Mouse (Mus musculus) intestine, embryonic 15.5 days (tissue): Measurements from ENCODE around the gene Kdm1a. TPM values are rescaled to one million over a fixed set of nuclear protein-coding genes. Genes with fewer than 3 reads are reported as not detected.

Experiments used
- ATAC-seq: fragments of 200-750 bp; cut with Nextera tagmentation; 2 replicates; pipeline ENCODE4 v1.8.0; 2017; ENCODE audit warnings: moderate TSS enrichment, moderate library complexity
- H3K27ac ChIP-seq: fragments of 300-500 bp; sonication (generic); 2 replicates; pipeline ENCODE4 v1.5.1; 2015; ENCODE audit warnings: mild to moderate bottlenecking, inconsistent platforms
- H3K27me3 ChIP-seq: fragments of 300-500 bp; sonication (generic); replicated peaks from 2 replicates; pipeline ENCODE4 v1.6.1; 2015; ENCODE audit warnings: inconsistent platforms
- H3K36me3 ChIP-seq: fragments of 300-500 bp; sonication (generic); 2 replicates; pipeline ENCODE4 v1.6.1; 2015; ENCODE audit warnings: inconsistent platforms
- H3K4me1 ChIP-seq: fragments of 300-500 bp; sonication (generic); replicated peaks from 2 replicates; pipeline ENCODE4 v1.6.1; 2015; ENCODE audit warnings: inconsistent platforms
- H3K4me2 ChIP-seq: fragments of 300-500 bp; sonication (generic); replicated peaks from 2 replicates; pipeline ENCODE4 v1.6.1; 2015; ENCODE audit warnings: mild to moderate bottlenecking, inconsistent platforms
- H3K4me3 ChIP-seq: fragments of 300-500 bp; sonication (generic); replicated peaks from 2 replicates; pipeline ENCODE4 v1.5.1; 2015; ENCODE audit warnings: inconsistent platforms
- H3K9ac ChIP-seq: fragments of 300-500 bp; sonication (generic); 2 replicates; pipeline ENCODE4 v1.6.1; 2015; ENCODE audit warnings: inconsistent platforms
- H3K9me3 ChIP-seq: fragments of 300-500 bp; sonication (generic); 2 replicates; pipeline ENCODE4 v1.6.1; 2016; ENCODE audit warnings: inconsistent platforms
- WGBS: fragments of 180-500 bp; shearing (Covaris S2); methylation state at CpG from one replicate; pipeline ENCODE4 v1.1.7; 2015; 5-methylcytosine and 5-hydroxymethylcytosine counted together
- polyA plus RNA-seq: library from polyadenylated mRNA; unstranded; fragments of >200 nt; fragmentation: Nextera tagmentation; extraction: Ambion mirVana; gene quantifications from 2 replicates; pipeline ENCODE4 v1.2.1, GENCODE M21; 2015

The Kdm1a gene
- polyA plus RNA-seq, 1 experiment from 2014 or later, result 31.4 TPM

DNA sequence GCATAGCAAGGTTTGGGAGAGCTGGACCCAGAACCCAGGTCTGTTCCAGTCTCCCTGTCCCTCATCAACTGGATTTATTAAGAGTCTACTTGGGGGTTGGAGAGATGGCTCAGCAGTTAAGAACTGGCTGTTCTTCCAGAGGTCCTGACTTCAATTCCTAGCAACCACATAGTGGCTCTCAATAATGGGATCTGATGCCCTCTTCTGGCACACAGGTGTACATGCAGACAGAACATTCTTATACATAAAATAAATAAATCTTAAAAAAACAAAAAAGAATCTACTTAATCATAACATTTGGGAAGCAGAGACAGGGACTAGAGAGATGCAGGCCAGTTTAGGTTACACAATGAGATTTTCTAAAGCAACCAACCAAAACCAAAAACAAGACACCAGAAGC, 33.5 kb upstream of the Kdm1a start:
- peaks cover 17% of the 10 kb centered on the region; the same call in 1 of the 2 replicates for H3K4me1 ChIP-seq
- ATAC-seq, result no peak

DNA sequence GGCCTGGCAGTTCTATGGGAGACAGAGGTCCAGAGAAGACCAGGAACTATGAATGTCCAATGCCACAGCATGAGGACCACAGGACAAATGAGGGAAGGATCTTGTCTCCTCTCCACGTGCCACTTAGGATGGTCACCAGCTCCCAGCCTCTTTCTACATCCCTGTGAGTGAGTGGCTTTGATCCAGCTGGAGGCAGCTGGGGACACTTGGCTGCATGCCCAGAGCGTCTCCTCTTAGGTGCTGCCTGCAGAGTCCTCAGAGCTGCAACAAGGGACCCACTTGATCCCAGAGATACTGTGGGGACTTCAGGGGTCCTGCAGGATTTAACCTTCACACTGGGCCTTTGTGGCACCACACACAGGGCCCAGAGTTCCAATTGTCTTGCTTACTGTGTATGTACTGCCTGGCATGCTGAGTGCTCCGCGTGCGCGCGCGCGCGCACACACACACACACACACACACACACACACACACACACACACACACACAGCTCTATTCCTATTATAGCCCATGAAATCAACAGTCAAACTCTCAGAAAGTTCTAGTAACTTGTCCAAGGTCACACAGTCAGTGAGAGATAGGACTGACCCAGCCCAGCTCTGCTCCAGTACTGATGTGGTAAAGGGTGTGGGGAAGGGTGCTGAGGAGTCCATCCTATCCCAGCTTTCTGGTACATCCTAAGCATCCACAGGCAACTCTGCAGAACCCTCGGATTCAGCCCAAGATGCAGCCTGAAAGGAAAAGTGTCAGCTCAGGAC, 28.9 kb upstream of the Kdm1a start:
- peaks cover under 1% of the 10 kb centered on the region; the same call in 1 of the 2 replicates for H3K27me3 ChIP-seq
- H3K9me3 ChIP-seq, result no peaks in the 10 kb centered on the region
- no peaks in the 10 kb centered on the region for H3K36me3 ChIP-seq
- H3K4me1 ChIP-seq, result no peaks in the 10 kb centered on the region
- no peak overlapping the region for H3K4me3 ChIP-seq
- H3K27ac ChIP-seq, result no peak overlapping the region
- no peak overlapping the region for H3K4me2 ChIP-seq
- WGBS, result 82% methylated on average over 11 of the region's 11 CpGs
- no peak overlapping the region for H3K9ac ChIP-seq
- no peak for ATAC-seq

More for the DNA sequence above, 33.5 kb upstream of the Kdm1a start:
- Histone ChIP-seq H3K9me3 (no peaks in the 10 kb centered on the region), H3K27ac (no peak overlapping the region), H3K36me3 (no peaks in the 10 kb centered on the region), H3K4me3 (no peak overlapping the region), H3K4me2 (no peak overlapping the region), H3K27me3 (peaks cover 25% of the 10 kb centered on the region), H3K9ac (no peak overlapping the region)

DNA sequence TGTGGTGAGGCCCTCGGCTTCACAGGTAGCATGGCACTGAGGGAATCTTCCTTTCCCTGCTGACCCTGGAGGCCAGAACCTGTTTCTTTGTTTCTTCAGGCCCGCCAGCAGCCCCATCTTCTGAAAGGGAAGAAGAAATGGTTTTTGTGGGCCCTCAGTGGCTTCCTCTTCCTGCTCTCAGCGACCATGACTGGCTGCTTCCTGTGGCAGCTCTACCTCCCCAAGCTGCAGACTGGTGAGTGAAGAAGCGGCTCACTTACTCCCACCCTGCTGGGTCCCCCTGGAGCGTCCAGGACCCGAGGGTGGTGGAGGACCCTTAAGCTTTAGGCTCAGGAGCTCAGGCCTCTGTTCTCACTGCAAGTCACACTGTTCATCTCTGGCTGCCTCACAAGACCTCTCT, 24.1 kb upstream of the Kdm1a start:
- Histone ChIP-seq H3K36me3 (no peaks in the 10 kb centered on the region), H3K4me1 (no peaks in the 10 kb centered on the region), H3K4me2 (no peak overlapping the region), H3K9me3 (no peaks in the 10 kb centered on the region), H3K27me3 (no peaks in the 10 kb centered on the region), H3K4me3 (no peak overlapping the region), H3K9ac (no peak overlapping the region), H3K27ac (no peak overlapping the region)
- WGBS, result 67% methylated on average over 6 of the region's 6 CpGs
- no peak for ATAC-seq

DNA sequence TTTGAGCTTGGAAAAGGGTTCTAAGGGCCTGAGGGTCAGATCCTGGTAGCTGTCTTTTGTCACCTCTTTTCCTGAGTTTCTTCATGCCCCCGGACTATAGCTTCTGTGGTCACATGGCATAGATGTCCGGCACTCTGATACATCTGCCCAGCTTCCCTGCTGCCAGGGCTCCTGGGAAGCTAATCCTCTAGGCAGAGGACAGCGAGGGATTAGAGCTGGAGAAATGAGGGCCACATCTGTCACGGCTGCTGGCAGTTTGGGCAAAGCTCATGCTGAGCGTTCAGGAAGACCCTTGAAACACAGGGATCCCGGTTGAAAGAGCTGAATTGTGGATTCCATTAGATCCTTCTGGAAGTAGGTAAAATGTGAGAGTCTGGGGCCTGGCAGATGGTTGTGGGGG, 19.9 kb upstream of the Kdm1a start, which contains the start of gene Lactbl1:
Gene Lactbl1 (plus strand): TSS at position 234 of the 400 bp plus-strand sequence.
- Histone ChIP-seq H3K27me3 (no peaks in the 10 kb centered on the region), H3K9ac (no peak within 1 kb of the TSS), H3K4me1 (no peaks in the 10 kb centered on the region), H3K4me3 (no peak within 1 kb of the TSS), H3K27ac (no peak within 1 kb of the TSS), H3K4me2 (no peak within 1 kb of the TSS), H3K36me3 (no peaks in the 10 kb centered on the region), H3K9me3 (no peaks in the 10 kb centered on the region)
- 58% methylated on average over 6 of the region's 6 CpGs for WGBS
- no peak for ATAC-seq

DNA sequence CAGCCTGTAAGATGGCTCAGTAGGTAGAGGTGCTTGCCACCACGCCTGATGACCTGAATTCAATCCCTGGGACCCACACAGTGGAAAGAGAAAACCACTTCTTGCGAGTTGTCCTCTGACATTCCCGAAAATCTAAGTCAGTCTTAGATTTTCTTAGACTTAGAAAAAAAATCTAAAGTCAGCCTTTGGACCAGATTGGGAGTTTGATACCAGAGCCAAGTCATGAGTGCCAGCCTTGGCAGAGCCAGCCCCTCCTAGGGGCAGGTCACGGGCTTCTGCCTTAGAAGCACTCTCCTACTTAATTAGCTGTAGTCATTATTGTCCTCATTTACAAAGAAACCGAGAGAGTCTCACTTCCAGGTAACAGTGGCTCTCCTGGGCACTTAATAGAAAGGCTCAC, 19.4 kb upstream of the Kdm1a start:
- Histone ChIP-seq H3K27ac (no peak overlapping the region), H3K36me3 (no peaks in the 10 kb centered on the region), H3K9me3 (no peaks in the 10 kb centered on the region), H3K4me3 (no peak overlapping the region), H3K4me1 (no peaks in the 10 kb centered on the region), H3K27me3 (no peaks in the 10 kb centered on the region), H3K9ac (no peak overlapping the region), H3K4me2 (no peak overlapping the region)
- ATAC-seq, result no peak
- WGBS, result 57% methylated on average over 5 of the region's 5 CpGs

DNA sequence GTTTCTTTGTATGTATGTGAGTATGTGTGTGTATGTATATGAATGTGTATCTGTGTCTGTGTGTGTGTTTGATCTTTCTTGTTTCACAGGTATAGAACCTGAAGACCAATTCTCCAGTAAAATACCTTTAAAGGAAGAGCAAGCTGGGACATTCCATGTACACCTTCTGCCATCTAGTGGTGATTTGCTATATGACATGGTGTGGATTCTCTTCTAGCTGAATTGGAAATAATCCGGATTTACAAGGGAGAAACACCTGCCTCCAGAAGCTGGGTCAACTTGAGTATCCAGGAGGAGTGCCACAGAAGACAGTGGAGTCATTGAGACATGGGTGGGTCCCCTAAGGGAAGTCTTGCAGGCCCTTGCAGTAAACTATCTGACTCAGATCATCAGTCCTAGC, 18.8 kb upstream of the Kdm1a start:
- Histone ChIP-seq H3K4me1 (no peaks in the 10 kb centered on the region), H3K27me3 (no peaks in the 10 kb centered on the region), H3K27ac (no peak overlapping the region), H3K4me3 (no peak overlapping the region), H3K9me3 (no peaks in the 10 kb centered on the region), H3K36me3 (no peaks in the 10 kb centered on the region), H3K4me2 (no peak overlapping the region), H3K9ac (no peak overlapping the region)
- 3% methylated on average over 1 of the region's 1 CpGs for WGBS
- no peak for ATAC-seq

DNA sequence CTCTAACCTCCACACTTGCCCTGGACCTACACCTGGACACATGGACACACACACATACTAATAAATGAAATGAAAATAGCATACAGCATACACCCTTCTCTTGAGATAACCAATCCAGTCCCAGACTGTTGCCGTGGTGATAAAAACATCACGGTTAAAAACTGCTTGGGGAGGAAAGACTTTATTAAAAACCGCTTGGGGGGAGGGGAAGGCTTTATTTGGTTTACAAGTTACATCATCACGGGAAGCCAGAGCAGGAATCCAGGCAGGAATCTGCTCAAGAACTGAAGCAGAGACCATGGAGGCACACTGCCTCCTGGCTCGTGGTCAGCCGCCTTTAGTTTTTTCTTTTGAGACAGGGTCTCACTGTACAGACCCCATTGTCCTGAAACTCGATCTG, 11.1 kb upstream of the Kdm1a start:
- no peak for ATAC-seq
- WGBS, result 56% methylated on average over 7 of the region's 7 CpGs

DNA sequence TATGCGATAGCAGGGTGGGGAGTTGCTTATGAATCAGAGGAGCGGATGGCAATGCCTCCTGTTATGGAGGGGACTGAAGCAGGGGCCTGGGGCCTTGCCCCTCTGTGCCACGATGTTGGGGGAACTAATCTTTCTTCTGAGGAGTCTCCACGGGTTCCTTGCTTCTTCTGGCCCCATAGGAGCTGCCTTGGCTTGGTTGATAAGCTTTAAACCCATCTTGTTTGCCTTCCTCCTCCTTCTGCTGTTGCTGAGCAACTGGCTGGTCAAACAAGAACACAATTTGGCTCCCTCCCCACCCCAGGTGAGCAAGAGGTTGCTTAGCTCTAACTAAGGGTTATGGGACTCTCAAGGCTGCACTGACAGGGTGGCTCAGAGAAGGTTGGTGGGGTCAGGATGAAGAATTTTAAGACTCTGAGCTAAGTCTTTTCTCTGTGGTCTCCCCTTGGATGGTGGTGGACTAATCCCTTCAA, 7.9 kb upstream of the Kdm1a start, which contains the start of gene Tex46:
Gene Tex46 (plus strand): TSS at position 51 of the 470 bp plus-strand sequence.
- Histone ChIP-seq H3K4me1 (no peaks in the 10 kb centered on the region), H3K4me3 (no peak within 1 kb of the TSS), H3K9ac (no peak within 1 kb of the TSS), H3K9me3 (no peaks in the 10 kb centered on the region), H3K27ac (no peak within 1 kb of the TSS), H3K27me3 (no peaks in the 10 kb centered on the region), H3K36me3 (no peaks in the 10 kb centered on the region), H3K4me2 (no peak within 1 kb of the TSS)
- WGBS, result 51% methylated on average over 4 of the region's 4 CpGs
- ATAC-seq, result no peak

More for the DNA sequence above, 11.1 kb upstream of the Kdm1a start:
- Histone ChIP-seq H3K27ac (no peak overlapping the region), H3K4me2 (no peak overlapping the region), H3K9me3 (no peaks in the 10 kb centered on the region), H3K27me3 (no peaks in the 10 kb centered on the region), H3K4me1 (no peaks in the 10 kb centered on the region), H3K9ac (no peak overlapping the region), H3K4me3 (no peak overlapping the region), H3K36me3 (no peaks in the 10 kb centered on the region)

DNA sequence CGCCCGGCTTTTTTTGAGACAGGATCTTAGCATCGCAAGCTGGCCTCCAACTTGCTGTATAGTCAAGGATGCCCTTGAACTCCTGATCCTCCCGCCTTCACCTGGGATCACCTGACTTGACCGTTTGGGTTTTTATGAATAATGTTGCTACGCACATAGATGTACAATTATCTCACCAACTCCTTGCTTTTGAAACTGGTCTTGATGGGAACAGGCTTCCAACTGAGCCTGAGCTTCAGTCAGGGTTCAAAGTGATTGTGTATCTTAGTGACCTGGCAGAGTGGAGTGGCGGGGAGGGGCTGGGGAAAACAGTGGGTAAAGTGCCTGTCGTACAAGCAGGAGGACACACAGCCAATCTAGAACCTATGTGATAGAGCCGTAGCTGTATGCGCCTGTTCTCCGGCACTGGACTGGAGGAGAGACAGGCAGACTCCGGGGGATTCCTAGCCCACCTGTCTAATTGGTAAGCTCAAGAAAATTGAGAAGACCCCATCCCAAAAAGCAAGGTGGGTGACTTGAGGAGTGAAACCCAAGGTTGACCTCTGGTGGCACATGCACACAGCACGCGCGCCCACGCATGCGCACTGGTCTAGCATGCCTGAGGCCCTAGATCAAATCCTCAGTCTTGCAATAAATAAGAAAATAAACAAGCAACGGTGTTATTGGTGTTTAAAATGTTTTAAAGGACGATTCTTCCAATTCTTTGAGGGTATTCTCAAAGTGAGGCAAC, 3.4 kb upstream of the Kdm1a start:
- no peak for ATAC-seq

DNA sequence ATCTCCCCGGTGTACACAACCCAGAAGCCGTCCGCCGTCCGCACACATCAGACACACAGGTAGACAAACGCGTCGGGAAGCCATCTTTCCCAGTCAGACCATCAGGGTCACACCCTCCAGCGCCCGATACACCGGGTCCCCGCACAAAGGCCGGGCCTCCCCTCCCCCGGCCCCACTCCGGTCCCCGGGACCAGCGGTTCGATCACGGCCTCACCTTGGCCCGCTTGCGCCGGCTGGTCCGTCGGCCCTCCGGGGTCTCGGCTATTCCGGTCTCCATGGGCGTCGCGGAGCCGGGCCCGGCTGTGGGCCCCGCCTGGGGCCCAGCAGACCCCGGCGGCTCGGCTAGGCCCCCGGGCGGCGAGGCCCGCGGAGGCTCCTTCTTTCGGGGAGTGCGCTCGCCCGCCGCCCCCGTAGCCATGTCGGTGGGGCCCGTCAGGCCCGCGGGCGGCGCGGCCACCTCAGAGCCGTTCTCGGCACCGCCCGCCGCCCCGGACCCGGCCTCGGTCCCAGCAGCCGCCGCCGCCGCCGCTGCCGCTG, 437 bp downstream of the Kdm1a start:
- peak overlapping the region; percentile 99 for H3K9ac ChIP-seq

More for the DNA sequence above, 3.4 kb upstream of the Kdm1a start:
- no peaks in the 10 kb centered on the region for H3K9me3 ChIP-seq
- no peak overlapping the region for H3K4me3 ChIP-seq
- H3K27me3 ChIP-seq, result no peaks in the 10 kb centered on the region
- H3K27ac ChIP-seq, result no peak overlapping the region
- no peak overlapping the region for H3K9ac ChIP-seq
- WGBS, result 89% methylated on average over 19 of the region's 19 CpGs
- H3K4me1 ChIP-seq, result 0 out of 2 replicates have a peak, but pooled peaks cover under 1% of the 10 kb centered on the region
- no peaks in the 10 kb centered on the region for H3K36me3 ChIP-seq
- H3K4me2 ChIP-seq, result no peak overlapping the region

DNA sequence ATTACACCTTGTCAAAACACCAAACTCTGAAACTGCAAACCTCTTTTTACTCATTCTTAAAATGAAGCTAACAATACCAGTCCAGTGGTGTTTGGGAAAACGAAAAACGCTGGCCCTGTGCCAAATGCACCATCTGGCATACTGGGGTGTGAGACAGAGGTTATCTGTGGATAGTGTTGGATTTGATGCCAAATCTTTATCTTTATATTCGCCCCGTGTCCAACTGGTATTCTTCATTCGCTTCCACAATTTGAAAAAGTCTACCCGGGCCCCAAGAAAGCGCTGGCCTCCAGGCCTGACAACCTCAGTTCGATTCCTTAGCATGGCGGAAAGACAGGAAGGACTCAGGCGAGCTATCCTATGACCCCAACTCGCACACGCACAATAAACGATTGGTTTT, 1.0 kb downstream of the Kdm1a start:
- no peak for ATAC-seq
- Histone ChIP-seq H3K36me3 (no peaks in the 10 kb centered on the region), H3K27me3 (no peaks in the 10 kb centered on the region), H3K9ac (peak overlapping the region; percentile 99), H3K9me3 (no peaks in the 10 kb centered on the region), H3K4me2 (peak overlapping the region; percentile 58), H3K4me1 (peaks cover 6% of the 10 kb centered on the region; the same call in 1 of the 2 replicates), H3K4me3 (peak overlapping the region; percentile 99), H3K27ac (peak overlapping the region; percentile 89)
- 1% methylated on average over 13 of the region's 13 CpGs for WGBS

More for the DNA sequence above, 437 bp downstream of the Kdm1a start:
- H3K9me3 ChIP-seq, result no peaks in the 10 kb centered on the region
- H3K27ac ChIP-seq, result peak overlapping the region; percentile 89
- H3K27me3 ChIP-seq, result no peaks in the 10 kb centered on the region
- H3K4me2 ChIP-seq, result peak overlapping the region; percentile 58
- peaks cover 6% of the 10 kb centered on the region; the same call in 1 of the 2 replicates for H3K4me1 ChIP-seq
- no peaks in the 10 kb centered on the region for H3K36me3 ChIP-seq
- under 1% methylated on average over 55 of the region's 68 CpGs for WGBS
- H3K4me3 ChIP-seq, result peak overlapping the region; percentile 99
- ATAC-seq, result peak; percentile 69

DNA sequence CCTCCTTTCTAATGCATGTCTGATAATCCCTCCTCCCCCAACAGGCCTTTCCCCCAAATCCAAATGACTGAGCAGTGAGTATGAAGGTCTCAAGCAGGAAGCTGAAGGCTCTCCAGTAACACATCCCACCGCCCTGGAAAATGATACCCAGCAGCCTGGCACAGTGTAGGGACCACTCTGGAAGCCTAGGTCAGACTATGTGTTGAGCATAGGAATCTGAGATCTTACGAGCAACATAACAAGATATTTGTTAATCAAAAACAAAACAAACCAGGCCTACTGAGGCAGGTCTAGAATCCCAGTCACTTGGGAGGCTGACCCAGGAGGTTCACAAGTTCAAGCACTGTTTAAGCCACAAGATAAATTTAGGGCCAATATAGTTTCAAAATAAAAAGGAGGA, 2.0 kb downstream of the Kdm1a start:
- H3K27me3 ChIP-seq, result no peaks in the 10 kb centered on the region
- WGBS, result 82% methylated on average over 2 of the region's 2 CpGs
- no peak overlapping the region for H3K27ac ChIP-seq
- H3K9ac ChIP-seq, result no peak overlapping the region
- H3K36me3 ChIP-seq, result no peaks in the 10 kb centered on the region
- H3K4me2 ChIP-seq, result peak overlapping the region; percentile 58
- no peaks in the 10 kb centered on the region for H3K9me3 ChIP-seq
- H3K4me3 ChIP-seq, result peak overlapping the region; percentile 99; the same call in 1 of the 2 replicates
- peaks cover 9% of the 10 kb centered on the region; the same call in 1 of the 2 replicates for H3K4me1 ChIP-seq
- no peak for ATAC-seq
